Mouse (Mus musculus) left cerebral cortex, adult 9 months (tissue): ENCODE results near the gene Olfr601.
"Not testable (repeated sequence)": the region's sequence is repeated elsewhere in the genome, so short reads cannot be mapped to it uniquely, and the experiment has no call there.

ENCODE experiments used
- DNase-seq, 2 experiments: peaks; one replicate each; pipeline ENCODE4 v3.0.0; 2022; ENCODE audit warnings: low spot score in 2 of 2

Gene Olfr601

GRCm38 (mm10) chr7:103362555-103362954 lies at the start of gene Olfr601:
Gene Olfr601, minus strand, starts transcription at chr7:103362655.
- DNase-seq = no peak

DNA sequence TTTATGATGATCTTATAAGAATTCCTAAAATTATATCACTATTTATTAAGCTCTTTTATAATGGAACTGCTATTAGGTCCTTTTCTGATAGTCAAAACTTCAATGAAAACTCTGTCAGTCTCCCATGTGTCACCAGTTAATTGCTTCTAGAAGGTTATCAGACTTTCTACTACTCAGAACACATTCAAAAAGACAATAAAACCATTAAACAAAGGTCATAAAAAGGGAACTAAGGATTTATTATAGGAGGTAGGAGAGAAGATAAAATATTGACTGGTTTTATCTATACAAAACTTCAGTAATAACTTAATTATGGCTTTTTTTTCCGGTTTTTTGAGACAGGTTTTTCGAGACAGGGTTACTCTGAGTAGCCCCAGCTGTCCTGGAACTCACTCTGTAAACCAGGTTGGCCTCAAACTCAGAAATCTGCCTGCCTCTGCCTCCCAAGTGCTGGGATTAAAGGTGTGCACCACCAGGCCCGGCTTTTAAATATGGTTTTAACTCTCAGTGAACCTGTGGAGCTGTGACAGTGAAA lies 44.1 kb upstream of the Olfr601 start:
- not testable (repeated sequence) for DNase-seq

GRCm38 (mm10) chr7:103398981-103399380 lies 36.5 kb upstream of the Olfr601 start:
- DNase-seq = no peak

DNA sequence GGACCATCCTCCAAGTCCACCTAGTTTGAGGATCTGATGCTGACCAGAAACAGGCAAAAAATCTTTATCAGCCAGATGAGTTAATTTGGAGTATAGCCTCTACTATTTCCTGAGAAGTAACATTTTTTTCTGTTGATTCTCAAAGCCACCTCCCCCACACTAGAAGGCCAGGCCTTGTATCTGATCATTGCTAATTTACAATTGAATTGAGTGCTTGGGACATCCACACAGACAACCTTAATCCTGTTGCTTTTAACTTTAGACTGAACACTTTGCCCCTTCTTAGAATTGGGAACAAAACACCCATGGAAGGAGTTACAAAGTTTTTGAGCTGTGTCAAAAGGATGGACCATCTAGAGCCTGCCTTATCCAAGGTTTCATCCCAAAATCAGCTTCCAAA lies 35.3 kb upstream of the Olfr601 start:
- DNase-seq = no peak

DNA sequence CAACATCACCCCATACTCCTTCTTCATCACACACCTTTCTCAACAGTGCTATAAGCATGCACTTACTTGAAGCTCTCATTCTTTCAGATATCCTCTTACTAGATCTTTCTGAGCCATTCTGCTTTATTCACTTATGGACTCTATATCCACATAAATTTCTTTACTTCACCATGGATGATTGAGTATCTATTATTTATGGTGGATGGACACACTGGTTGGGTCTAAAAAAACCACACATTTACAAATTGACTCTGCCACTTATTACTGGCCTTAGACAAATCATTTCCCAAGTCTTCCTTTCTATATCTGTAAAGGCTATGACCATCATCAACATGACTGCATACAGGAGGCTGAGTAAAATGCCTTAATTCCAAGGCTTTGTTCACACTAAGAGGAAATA lies 23.6 kb upstream of the Olfr601 start, which contains the start of gene Olfr603:
TSS of gene Olfr603 (minus strand) at position 101 of the 400 bp plus-strand sequence.
- DNase-seq = no peak

GRCm38 (mm10) chr7:103349569-103349968 lies 12.9 kb downstream of the Olfr601 start, which contains the start of gene Olfr600:
Gene Olfr600, minus strand, starts transcription at chr7:103349669.
- DNase-seq = no peak

- DNase-seq = no peak
Measured at GRCm38 (mm10) chr7:103335617-103336016, 26.8 kb downstream of the Olfr601 start, which contains the start of gene Olfr599. Gene Olfr599, plus strand, starts transcription at chr7:103335917.

- DNase-seq = no peak
Measured at GRCm38 (mm10) chr7:103323268-103323667, 39.2 kb downstream of the Olfr601 start, which contains the start of gene Olfr598. Gene Olfr598, plus strand, starts transcription at chr7:103323568.

GRCm38 (mm10) chr7:103316015-103316414 lies 46.4 kb downstream of the Olfr601 start, which contains the start of gene Olfr597:
Gene Olfr597, plus strand, starts transcription at chr7:103316315.
- DNase-seq = not testable (repeated sequence)
